Mouse (Mus musculus) MEL (cell line): ENCODE data around the gene Steap3. TPM values are rescaled to one million over a fixed set of nuclear protein-coding genes. Genes with fewer than 3 reads are reported as not detected.

Experiments used
- DNase-seq: peaks from one replicate; pipeline ENCODE4 v3.0.0; 2011; ENCODE audit warnings: low read depth, low spot score
- H3K27ac ChIP-seq: 2 replicates; pipeline ENCODE4 v1.5.1; 2012; ENCODE audit warnings: low read depth, mild to moderate bottlenecking, control low read depth, low read length, moderate library complexity; ENCODE audit not compliant: control insufficient read depth
- H3K27me3 ChIP-seq, 2 experiments: fragments of 150-350 bp in 1 of 2; sonication (generic) in 1 of 2; 2 replicates each; pipeline ENCODE4 v1.6.1; 2012; ENCODE audit warnings: low read length in 2 of 2, mild to moderate bottlenecking in 2 of 2, improper control_type of control experiment in 1 of 2, moderate library complexity in 1 of 2; ENCODE audit not compliant: insufficient read depth in 2 of 2, control insufficient read depth in 1 of 2
- H3K36me3 ChIP-seq, 2 experiments: 2 replicates each; pipeline ENCODE4 v1.6.1; 2012 to 2014; ENCODE audit warnings: low read length in 2 of 2, improper control_type of control experiment in 1 of 2, inconsistent platforms in 1 of 2, mild to moderate bottlenecking in 1 of 2; ENCODE audit not compliant: insufficient read depth in 2 of 2, control insufficient read depth in 1 of 2
- H3K4me1 ChIP-seq, 2 experiments: fragments of 150-350 bp in 1 of 2; sonication (generic) in 1 of 2; 2 replicates each; pipeline ENCODE4 v1.6.1; 2012; ENCODE audit warnings: low read length in 2 of 2, improper control_type of control experiment in 1 of 2, mild to moderate bottlenecking in 1 of 2; ENCODE audit not compliant: insufficient read depth in 2 of 2, control insufficient read depth in 1 of 2
- H3K4me3 ChIP-seq, 2 experiments: fragments of 150-350 bp in 1 of 2; sonication (generic) in 1 of 2; 2 replicates each; pipeline ENCODE4 v1.5.1; 2012; ENCODE audit warnings: low read depth in 2 of 2, low read length in 2 of 2, mild to moderate bottlenecking in 2 of 2, moderate library complexity in 2 of 2, control low read depth in 1 of 2, improper control_type of control experiment in 1 of 2; ENCODE audit not compliant: control insufficient read depth in 1 of 2, insufficient read depth in 1 of 2
- H3K79me2 ChIP-seq: 2 replicates; pipeline ENCODE4 v1.6.1; 2012; ENCODE audit warnings: mild to moderate bottlenecking, low read length, moderate library complexity; ENCODE audit not compliant: control insufficient read depth, poor library complexity, insufficient read depth
- H3K9ac ChIP-seq: 2 replicates; pipeline ENCODE4 v1.6.1; 2012; ENCODE audit warnings: low read depth, mild to moderate bottlenecking, control low read depth, low read length, moderate library complexity; ENCODE audit not compliant: control insufficient read depth, poor library complexity, severe bottlenecking
- H3K9me3 ChIP-seq: fragments of 150-350 bp; sonication (generic); replicated peaks from 2 replicates; pipeline ENCODE4 v1.6.1; 2012; ENCODE audit warnings: mild to moderate bottlenecking, low read length, improper control_type of control experiment, moderate library complexity; ENCODE audit not compliant: insufficient read depth
- CHD1 ChIP-seq: IDR thresholded peaks from 2 replicates; pipeline ENCODE4 v1.6.1; 2012; ENCODE audit warnings: low read depth, mild to moderate bottlenecking, inconsistent platforms, low read length, improper control_type of control experiment
- CHD2 ChIP-seq: IDR thresholded peaks from 2 replicates; pipeline ENCODE4 v1.6.1; 2011; ENCODE audit warnings: low read length, improper control_type of control experiment
- E2F4 ChIP-seq: IDR thresholded peaks from 2 replicates; pipeline ENCODE4 v1.6.1; 2011; ENCODE audit warnings: low read depth, low read length, improper control_type of control experiment, borderline replicate concordance
- ETS1 ChIP-seq: IDR thresholded peaks from 2 replicates; pipeline ENCODE4 v1.6.1; 2012; ENCODE audit warnings: low read depth, mild to moderate bottlenecking, inconsistent platforms, low read length, improper control_type of control experiment, moderate library complexity
- GATA1 ChIP-seq: IDR thresholded peaks from 2 replicates; pipeline ENCODE4 v1.6.1; 2011; ENCODE audit warnings: low read depth, low read length, improper control_type of control experiment
- MAFK ChIP-seq: IDR thresholded peaks from 2 replicates; pipeline ENCODE4 v1.6.1; 2011; ENCODE audit warnings: low read depth, mild to moderate bottlenecking, low read length, improper control_type of control experiment, borderline replicate concordance
- MXI1 ChIP-seq: IDR thresholded peaks from 2 replicates; pipeline ENCODE4 v1.6.1; 2011; ENCODE audit warnings: mild to moderate bottlenecking, low read depth, low read length, improper control_type of control experiment
- NELFE ChIP-seq: IDR thresholded peaks from 2 replicates; pipeline ENCODE4 v1.6.1; 2011; ENCODE audit warnings: low read depth, low read length, improper control_type of control experiment
- POLR2A ChIP-seq, 2 experiments: IDR thresholded peaks; 2 replicates each; pipeline ENCODE4 v1.6.1; 2011 to 2012; ENCODE audit warnings: low read length in 2 of 2, mild to moderate bottlenecking in 2 of 2, control low read depth in 1 of 2, improper control_type of control experiment in 1 of 2, low read depth in 1 of 2, moderate library complexity in 1 of 2; ENCODE audit not compliant: control insufficient read depth in 1 of 2, insufficient read depth in 1 of 2, poor library complexity in 1 of 2
- POLR2AphosphoS2 ChIP-seq: IDR thresholded peaks from 2 replicates; pipeline ENCODE4 v1.6.1; 2011; ENCODE audit warnings: low read length, improper control_type of control experiment
- SIN3A ChIP-seq: IDR thresholded peaks from 2 replicates; pipeline ENCODE4 v1.6.1; 2012; ENCODE audit warnings: low read length, improper control_type of control experiment, inconsistent platforms
- SMC3 ChIP-seq: IDR thresholded peaks from 2 replicates; pipeline ENCODE4 v1.6.1; 2011; ENCODE audit warnings: low read depth, low read length, improper control_type of control experiment
- TBP ChIP-seq: IDR thresholded peaks from 2 replicates; pipeline ENCODE4 v1.8.0; 2011; ENCODE audit warnings: low read depth, low read length, improper control_type of control experiment
- UBTF ChIP-seq: IDR thresholded peaks from 2 replicates; pipeline ENCODE4 v1.6.1; 2012; ENCODE audit warnings: low read depth, mild to moderate bottlenecking, inconsistent platforms, low read length, improper control_type of control experiment, moderate library complexity, borderline replicate concordance; ENCODE audit not compliant: insufficient read depth
- USF2 ChIP-seq, 2 experiments: IDR thresholded peaks; 2 replicates each; pipeline ENCODE4 v1.6.1; 2011 to 2012; ENCODE audit warnings: improper control_type of control experiment in 2 of 2, low read length in 2 of 2, borderline replicate concordance in 1 of 2, inconsistent platforms in 1 of 2, low read depth in 1 of 2, mild to moderate bottlenecking in 1 of 2; ENCODE audit not compliant: insufficient read depth in 1 of 2
- ZC3H11A ChIP-seq: IDR thresholded peaks from 2 replicates; pipeline ENCODE4 v1.6.1; 2012; ENCODE audit warnings: low read depth, mild to moderate bottlenecking, inconsistent platforms, low read length, improper control_type of control experiment
- ZKSCAN1 ChIP-seq: IDR thresholded peaks from 2 replicates; pipeline ENCODE4 v1.6.1; 2012; ENCODE audit warnings: low read depth, mild to moderate bottlenecking, inconsistent platforms, low read length, improper control_type of control experiment, moderate library complexity
- ZMIZ1 ChIP-seq: IDR thresholded peaks from 2 replicates; pipeline ENCODE4 v1.6.1; 2012; ENCODE audit warnings: low read depth, mild to moderate bottlenecking, inconsistent platforms, low read length, improper control_type of control experiment, moderate library complexity
- polyA plus RNA-seq, 2 experiments: library from polyadenylated mRNA; stranded (reverse) in 1 of 2; unstranded in 1 of 2; fragments of >175 nt in 1 of 2; fragments of >200 nt in 1 of 2; gene quantifications; 2 replicates each; pipeline versions ENCODE4 v1.2.1 to v1.2.4; 2012; ENCODE audit warnings: low replicate concordance in 2 of 2, low read depth in 1 of 2; ENCODE audit not compliant: insufficient read length in 2 of 2, insufficient read depth in 1 of 2, missing spikeins in 1 of 2
- total RNA-seq: library from RNA; depleted of rRNA; stranded (reverse); fragments of 300-350 nt; gene quantifications from 2 replicates; pipeline ENCODE4 v1.2.3, GENCODE M21; 2012; rRNA removed

The Steap3 gene
- total RNA-seq (83.2 and 101 TPM in 2 replicates), polyA plus RNA-seq (10 to 100 TPM; 50.2 to 98.2 TPM)

DNA sequence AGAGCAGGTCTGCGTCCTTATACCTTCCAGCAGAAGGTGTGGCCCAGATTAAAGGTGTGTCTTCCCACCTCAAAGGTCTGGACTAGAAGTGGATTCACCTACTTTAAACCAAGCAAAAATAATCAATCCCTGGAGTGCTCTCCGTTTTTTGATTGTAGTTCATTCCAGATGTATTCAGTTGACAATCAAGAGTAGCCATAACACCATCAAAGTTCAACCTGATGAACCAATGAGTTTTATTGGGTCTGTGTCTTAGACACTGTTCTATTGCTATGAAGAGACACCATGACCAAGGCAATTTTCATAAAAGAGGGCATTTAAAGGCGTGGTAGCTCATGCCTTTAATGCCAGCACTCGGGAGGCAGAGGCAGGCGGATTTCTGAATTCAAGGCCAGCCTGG is at the start of gene Steap3:
Steap3 (minus strand) TSS at position 101 of the 400 bp plus-strand sequence.
- H3K4me1 ChIP-seq = peaks cover 5 to 17% of the 10 kb centered on the region in 2 experiments

DNA sequence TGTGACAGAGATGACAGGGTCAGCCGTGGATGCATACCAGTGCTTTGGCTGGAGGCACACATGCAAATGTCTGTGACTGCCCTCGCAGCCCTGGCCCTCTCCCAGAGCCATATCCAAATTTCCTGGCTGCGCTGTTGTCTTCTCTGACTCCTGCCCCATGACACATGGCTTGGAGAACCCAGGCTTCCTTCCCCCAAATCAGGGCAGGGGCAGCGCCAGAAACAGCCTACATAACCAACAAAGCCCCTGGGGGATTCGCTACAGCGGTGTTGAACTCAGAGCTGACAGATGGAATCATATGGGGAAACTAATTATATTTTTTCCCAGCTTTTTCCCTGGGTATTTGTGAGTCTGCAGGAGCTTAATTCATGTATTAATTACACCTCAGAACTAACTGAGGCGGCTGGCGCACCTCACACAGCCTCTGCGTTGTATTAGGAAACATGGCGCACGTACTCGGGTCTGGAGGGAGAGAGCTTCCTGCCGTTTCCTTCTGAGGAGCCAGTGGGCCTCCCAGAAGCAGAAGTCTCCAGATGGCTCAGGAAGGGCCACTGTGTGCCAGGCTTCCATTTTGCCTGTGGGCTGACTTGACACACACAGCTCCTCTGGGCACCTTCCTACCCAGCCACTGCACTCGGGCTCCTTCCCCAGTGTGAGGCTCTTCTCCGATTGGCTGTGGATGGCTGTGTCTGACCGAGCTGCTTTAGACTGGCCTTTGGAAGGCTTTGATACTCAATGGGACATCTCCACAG is 48.9 kb upstream of the Steap3 start:
- H3K4me3 ChIP-seq = no peak overlapping the region
- H3K27ac ChIP-seq = no peak overlapping the region
- no peak overlapping the region for H3K9ac ChIP-seq
- H3K9me3 ChIP-seq = no peaks in the 10 kb centered on the region
- no peak for DNase-seq
- no peaks in the 10 kb centered on the region for H3K36me3 ChIP-seq
- no peaks in the 10 kb centered on the region for H3K4me1 ChIP-seq
- no peaks in the 10 kb centered on the region for H3K79me2 ChIP-seq
- no peaks in the 10 kb centered on the region for H3K27me3 ChIP-seq
- TF ChIP-seq SMC3 (no peak), E2F4 (no peak), ZMIZ1 (no peak), USF2 (IDR thresholded peaks at IDR 0.05; ENCODE audit: borderline replicate concordance in 1 of 2, insufficient read depth in 1 of 2, low read depth in 1 of 2, low read length in 2 of 2) (no peak), MAFK (no peak)

More for the DNA sequence above, at the start of gene Steap3:
- Histone ChIP-seq H3K27ac (no peak within 1 kb of the TSS), H3K36me3 (peaks cover 0 to 20% of the 10 kb centered on the region in 2 experiments; a peak in 2 of 4 replicates), H3K4me3 (no peak within 1 kb of the TSS), H3K9me3 (no peaks in the 10 kb centered on the region), H3K79me2 (no peaks in the 10 kb centered on the region), H3K9ac (no peak within 1 kb of the TSS), H3K27me3 (no peaks in the 10 kb centered on the region)
- TF ChIP-seq UBTF = no peak
- no peak for TF ChIP-seq TBP
- TF ChIP-seq POLR2AphosphoS2 = no peak
- no peak for TF ChIP-seq ZC3H11A
- TF ChIP-seq NELFE = no peak
- TF ChIP-seq SIN3A = no peak
- TF ChIP-seq ETS1 = no peak
- no peak for TF ChIP-seq CHD1
- TF ChIP-seq MAFK = no peak
- DNase-seq = no peak

DNA sequence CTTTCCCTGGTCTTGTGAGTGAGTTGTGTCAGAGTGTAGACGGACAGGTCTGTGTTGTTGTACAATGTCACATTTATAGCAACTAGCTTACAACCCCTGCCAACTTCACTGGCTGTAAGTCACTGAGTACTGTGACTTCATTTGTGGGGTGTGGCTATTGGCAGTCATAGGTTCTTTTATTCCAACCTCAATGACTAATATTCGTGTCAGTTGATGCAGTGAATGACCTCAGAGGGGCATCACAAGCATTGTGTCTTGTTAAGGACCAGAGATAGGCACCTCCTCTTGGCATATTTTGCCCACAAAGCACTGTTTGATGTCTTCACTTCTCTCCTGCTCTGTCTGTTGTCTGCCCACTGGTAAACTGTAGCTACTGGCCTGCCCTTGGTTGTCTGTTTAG is 33.3 kb upstream of the Steap3 start:
- TF ChIP-seq POLR2A (IDR thresholded peaks at IDR 0.05; ENCODE audit: control insufficient read depth in 1 of 2, insufficient read depth in 1 of 2, low read depth in 1 of 2, low read length in 2 of 2, poor library complexity in 1 of 2) = no peak
- no peak for TF ChIP-seq SMC3
- no peak for TF ChIP-seq NELFE
- TF ChIP-seq MXI1 = no peak
- no peak for TF ChIP-seq GATA1
- no peak for TF ChIP-seq SIN3A
- TF ChIP-seq ZKSCAN1 = no peak
- TF ChIP-seq CHD2 = no peak
- H3K9me3 ChIP-seq = no peaks in the 10 kb centered on the region
- no peak overlapping the region for H3K9ac ChIP-seq
- no peaks in the 10 kb centered on the region for H3K36me3 ChIP-seq
- no peak overlapping the region for H3K27ac ChIP-seq
- H3K4me1 ChIP-seq = no peaks in the 10 kb centered on the region
- H3K4me3 ChIP-seq = no peak overlapping the region
- peaks cover 0 to 2% of the 10 kb centered on the region in 2 experiments; a peak in 3 of 4 replicates for H3K27me3 ChIP-seq
- H3K79me2 ChIP-seq = no peaks in the 10 kb centered on the region
- no peak for DNase-seq
